Mouse (Mus musculus) heart, adult 2 months (tissue): Measurements from ENCODE around the gene Tmem131l. TPM values are rescaled to one million over a fixed set of nuclear protein-coding genes. Genes with fewer than 3 reads are reported as not detected.

Experiments used
- DNase-seq, 2 experiments: peaks; one replicate each; pipeline ENCODE4 v3.0.0; 2021
- H3K27ac ChIP-seq: fragments of 200-600 bp; 2 replicates; pipeline ENCODE4 v1.8.1; 2022
- H3K27me3 ChIP-seq: fragments of 200-500 bp; 2 replicates; pipeline ENCODE4 v1.6.1; 2012; ENCODE audit warnings: mild to moderate bottlenecking, low read length, inconsistent platforms, mixed read lengths; ENCODE audit not compliant: control insufficient read depth, insufficient read depth
- H3K36me3 ChIP-seq: fragments of 200-500 bp; 2 replicates; pipeline ENCODE4 v1.6.1; 2012; ENCODE audit warnings: low read length, inconsistent platforms; ENCODE audit not compliant: control insufficient read depth, insufficient read depth
- H3K4me1 ChIP-seq: fragments of 200-500 bp; 2 replicates; pipeline ENCODE4 v1.6.1; 2011; ENCODE audit warnings: low read length; ENCODE audit not compliant: control insufficient read depth, insufficient read depth
- H3K4me3 ChIP-seq: fragments of 200-600 bp; 2 replicates; pipeline ENCODE4 v1.8.1; 2022
- H3K79me2 ChIP-seq: fragments of 200-500 bp; replicated peaks from 2 replicates; pipeline ENCODE4 v1.6.1; 2012; ENCODE audit warnings: mild to moderate bottlenecking, inconsistent platforms, low read length, moderate library complexity, mixed read lengths; ENCODE audit not compliant: control insufficient read depth, insufficient read depth
- H3K9ac ChIP-seq: fragments of 200-500 bp; 2 replicates; pipeline ENCODE4 v1.6.1; 2012; ENCODE audit warnings: low read depth, mild to moderate bottlenecking, control low read depth, inconsistent platforms, low read length, mixed read lengths
- CTCF ChIP-seq: fragments of 200-600 bp; IDR thresholded peaks from 2 replicates; pipeline ENCODE4 v1.8.1; 2022; ENCODE audit warnings: antibody characterized with exemption, mild to moderate bottlenecking, moderate library complexity
- EP300 ChIP-seq: fragments of 200-500 bp; IDR thresholded peaks from 2 replicates; pipeline ENCODE4 v1.6.1; 2011; ENCODE audit warnings: low read depth, low read length, control low read depth; ENCODE audit not compliant: insufficient read depth
- POLR2A ChIP-seq: fragments of 200-500 bp; IDR thresholded peaks from 2 replicates; pipeline ENCODE4 v1.6.1; 2011; ENCODE audit warnings: mild to moderate bottlenecking, low read depth, low read length, control low read depth; ENCODE audit not compliant: insufficient read depth
- WGBS: fragments of 180-500 bp; shearing (Covaris S2); methylation state at CpG from one replicate; pipeline ENCODE4 v1.1.7; 2018; 5-methylcytosine and 5-hydroxymethylcytosine counted together
- intact Hi-C: fragments of 180-260 bp; cut with DNase I; formaldehyde crosslinking; loops from one replicate; pipeline ENCODE4 v1.15.1; 2025
- polyA plus RNA-seq: library from polyadenylated mRNA; depleted of rRNA; stranded (reverse); fragments of >200 nt; gene quantifications from 2 replicates; pipeline ENCODE4 v1.2.3, GENCODE M21; 2012
- total RNA-seq, 2 experiments: library from RNA; stranded (reverse); gene quantifications; 2 replicates each; pipeline ENCODE4 v1.2.3; 2021

Gene Tmem131l
- total and polyA plus RNA-seq, 3 experiments, result 17.3 to 23.4 (median 22.0) TPM

GRCm38 (mm10) chr3:84028968-84029367 is 11.0 kb downstream of the Tmem131l start:
- Histone ChIP-seq H3K27ac (no peak overlapping the region), H3K27me3 (no peaks in the 10 kb centered on the region), H3K79me2 (no peaks in the 10 kb centered on the region), H3K36me3 (no peaks in the 10 kb centered on the region), H3K9ac (no peak overlapping the region), H3K4me1 (no peaks in the 10 kb centered on the region), H3K4me3 (no peak overlapping the region)
- TF ChIP-seq EP300, result no peak
- TF ChIP-seq POLR2A, result no peak
- no peak for TF ChIP-seq CTCF
- WGBS, result 72% methylated on average over 4 of the region's 4 CpGs
- DNase-seq, result no peak
- intact Hi-C loops, result no loop called here

GRCm38 (mm10) chr3:84027691-84028159 is 12.2 kb downstream of the Tmem131l start:
- DNase-seq, result no peak
- Histone ChIP-seq H3K79me2 (no peaks in the 10 kb centered on the region), H3K4me1 (no peaks in the 10 kb centered on the region), H3K9ac (no peak overlapping the region), H3K4me3 (no peak overlapping the region), H3K27ac (no peak overlapping the region), H3K27me3 (no peaks in the 10 kb centered on the region), H3K36me3 (no peaks in the 10 kb centered on the region)
- WGBS, result 71% methylated on average over 8 of the region's 8 CpGs
- intact Hi-C loops, result no loop called here
- TF ChIP-seq POLR2A, result no peak
- TF ChIP-seq CTCF, result no peak
- TF ChIP-seq EP300, result no peak

DNA sequence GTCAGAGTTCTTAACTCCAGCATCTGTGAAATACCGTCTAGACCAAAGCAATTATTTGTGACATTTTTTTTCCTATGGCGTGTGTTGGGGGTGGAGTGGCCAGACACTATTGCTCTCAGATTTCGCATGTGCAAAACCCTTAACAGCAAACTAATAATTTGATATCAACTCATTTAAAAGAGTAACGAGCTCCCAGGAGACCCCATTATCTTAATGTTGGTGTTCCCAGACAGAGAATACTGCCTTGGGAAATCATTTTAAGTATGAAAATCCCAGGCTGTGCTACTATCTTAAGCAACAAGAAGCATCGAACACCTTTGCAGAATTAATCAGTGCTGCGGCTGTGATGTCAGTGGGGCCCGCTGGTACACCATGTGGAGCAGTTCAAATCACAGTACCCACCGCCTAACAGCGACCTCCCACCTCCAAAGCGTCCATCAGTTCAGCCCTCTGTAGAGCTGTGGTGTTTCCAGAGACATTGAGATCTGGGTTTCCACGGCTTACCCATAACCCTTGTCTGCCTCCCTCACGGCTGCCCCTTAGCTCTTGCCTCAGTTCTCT is 15.4 kb downstream of the Tmem131l start:
- no peak for DNase-seq
- H3K4me3 ChIP-seq, result no peak overlapping the region
- TF ChIP-seq POLR2A (no peak), CTCF (no peak), EP300 (no peak)
- peaks cover 5% of the 10 kb centered on the region for H3K4me1 ChIP-seq
- H3K9ac ChIP-seq, result no peak overlapping the region
- no peaks in the 10 kb centered on the region for H3K27me3 ChIP-seq
- WGBS, result 94% methylated on average over 12 of the region's 12 CpGs
- H3K27ac ChIP-seq, result no peak overlapping the region
- H3K79me2 ChIP-seq, result no peaks in the 10 kb centered on the region
- intact Hi-C loops, result no loop called here
- H3K36me3 ChIP-seq, result no peaks in the 10 kb centered on the region

DNA sequence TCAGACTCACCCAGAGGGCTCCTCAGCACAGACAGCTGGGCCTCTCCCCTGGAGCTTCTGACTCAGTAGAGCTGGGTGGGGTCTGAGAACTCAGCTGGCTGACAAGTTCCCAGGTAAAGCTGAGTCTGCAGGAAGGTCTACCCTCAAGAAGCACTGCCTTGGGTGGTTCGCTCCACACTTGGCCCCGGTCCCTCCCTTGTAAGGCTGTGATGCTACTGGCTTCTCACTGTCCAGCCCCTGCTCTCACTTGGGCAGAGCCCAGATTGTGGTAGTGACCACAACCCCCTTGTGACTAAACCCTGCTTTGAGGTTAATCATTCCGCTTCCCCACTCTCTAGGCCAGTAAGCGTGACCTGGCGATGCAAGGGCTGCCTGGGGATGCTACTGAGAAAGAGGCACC is 17.3 kb downstream of the Tmem131l start:
- DNase-seq, result peak in 1 of 2 experiments; percentile 16
- Histone ChIP-seq H3K4me1 (peaks cover 5% of the 10 kb centered on the region), H3K27me3 (no peaks in the 10 kb centered on the region)

DNA sequence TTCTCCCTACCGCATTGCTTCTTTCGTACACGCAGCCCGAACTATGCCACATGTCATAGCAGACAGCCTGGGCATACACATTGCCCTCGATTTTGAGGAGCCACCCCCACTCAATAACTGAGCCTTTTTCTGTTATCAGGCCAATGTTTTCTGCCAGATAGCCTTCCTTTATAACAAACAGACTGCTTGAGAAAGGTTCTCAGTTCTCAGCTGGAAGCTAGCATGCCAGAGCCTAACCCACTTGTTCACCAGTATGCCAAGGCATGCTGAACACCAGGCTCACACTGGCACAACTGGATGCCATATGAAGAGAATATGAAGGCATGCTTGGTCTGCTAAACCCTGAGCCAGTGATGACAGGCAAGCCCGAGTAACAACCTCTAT is 17.8 kb downstream of the Tmem131l start:
- DNase-seq, result no peak
- H3K79me2 ChIP-seq, result no peaks in the 10 kb centered on the region
- no peaks in the 10 kb centered on the region for H3K36me3 ChIP-seq
- TF ChIP-seq EP300, result no peak
- no peak for TF ChIP-seq POLR2A
- no peak for TF ChIP-seq CTCF
- WGBS, result 78% methylated on average over 6 of the region's 6 CpGs
- H3K4me1 ChIP-seq, result peaks cover 5% of the 10 kb centered on the region
- H3K4me3 ChIP-seq, result no peak overlapping the region
- no peaks in the 10 kb centered on the region for H3K27me3 ChIP-seq
- intact Hi-C loops, result no loop called here
- H3K27ac ChIP-seq, result no peak overlapping the region
- no peak overlapping the region for H3K9ac ChIP-seq

More for the DNA sequence above, 17.3 kb downstream of the Tmem131l start:
- WGBS, result 93% methylated on average over 5 of the region's 5 CpGs
- Histone ChIP-seq H3K79me2 (no peaks in the 10 kb centered on the region), H3K27ac (no peak overlapping the region), H3K9ac (no peak overlapping the region), H3K4me3 (no peak overlapping the region), H3K36me3 (no peaks in the 10 kb centered on the region)
- TF ChIP-seq POLR2A (no peak), EP300 (no peak), CTCF (no peak)
- intact Hi-C loops, result no loop called here

DNA sequence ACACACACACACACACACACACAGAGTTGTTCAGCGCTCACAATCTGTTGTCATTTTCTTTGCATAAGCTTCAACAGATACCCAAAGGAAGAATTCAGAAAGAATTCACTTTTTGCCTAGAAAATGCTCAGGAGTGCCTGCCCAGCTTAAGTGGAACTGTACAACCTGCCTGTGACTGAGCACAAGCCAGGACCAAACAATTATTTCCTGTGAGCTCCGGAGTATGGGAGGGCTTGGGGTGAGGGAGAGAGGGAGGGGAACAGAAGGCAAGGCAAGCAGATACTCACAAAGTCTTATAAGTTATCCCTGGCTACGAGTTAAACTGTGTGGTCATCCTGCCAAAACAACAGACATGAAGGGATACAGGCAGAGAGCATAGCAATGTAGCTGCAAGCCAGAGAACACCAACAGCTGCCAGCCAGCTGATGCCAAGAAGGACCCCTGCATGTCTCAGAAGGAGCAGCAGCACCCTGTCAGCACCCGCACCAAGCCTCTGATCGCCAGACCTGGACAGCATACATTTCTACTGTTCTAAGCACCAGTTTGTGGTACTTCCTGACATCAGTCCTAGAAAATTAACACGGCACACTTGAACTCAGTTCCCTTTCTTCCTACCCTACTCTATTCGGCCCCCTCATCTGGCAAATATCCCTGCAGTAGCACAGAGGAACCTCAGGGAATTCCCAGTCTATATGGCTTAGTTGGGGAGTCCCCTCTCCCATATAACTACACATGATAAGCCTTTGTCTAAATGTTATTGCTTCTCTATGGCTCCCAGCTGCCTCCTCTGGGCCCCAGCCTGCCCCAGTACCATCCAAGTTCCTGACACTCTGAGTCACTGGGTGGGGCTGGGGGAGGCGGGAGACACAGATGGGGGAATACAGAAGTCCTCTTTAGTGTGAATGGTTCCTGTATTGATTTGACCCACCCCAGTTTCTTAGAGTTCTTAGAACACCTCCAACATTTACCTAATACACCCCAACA is 18.5 kb downstream of the Tmem131l start:
- 57% methylated on average over 8 of the region's 8 CpGs for WGBS
- no peak for DNase-seq
- intact Hi-C loops, result no loop called here
- Histone ChIP-seq H3K4me1 (peaks cover 5% of the 10 kb centered on the region), H3K36me3 (no peaks in the 10 kb centered on the region), H3K27ac (no peak overlapping the region), H3K79me2 (no peaks in the 10 kb centered on the region), H3K4me3 (no peak overlapping the region), H3K9ac (no peak overlapping the region), H3K27me3 (no peaks in the 10 kb centered on the region)
- TF ChIP-seq CTCF (no peak), POLR2A (no peak), EP300 (no peak)
